Mouse (Mus musculus) lung, postnatal 0 days (tissue): Measurements from ENCODE around the gene Manbal. TPM values are rescaled to one million over a fixed set of nuclear protein-coding genes. Genes with fewer than 3 reads are reported as not detected.

ENCODE experiments used
- ATAC-seq: fragments of 200-750 bp; cut with Nextera tagmentation; 2 replicates; pipeline ENCODE4 v1.8.0; 2017; ENCODE audit warnings: moderate library complexity
- DNase-seq: peaks from one replicate; pipeline ENCODE4 v3.0.0-alpha.2; 2016; ENCODE audit warnings: low spot score
- H3K27ac ChIP-seq: fragments of 300-500 bp; sonication (generic); 2 replicates; pipeline ENCODE4 v1.5.1; 2014; ENCODE audit warnings: antibody characterized with exemption, mild to moderate bottlenecking, low read length, mixed read lengths
- H3K27me3 ChIP-seq: fragments of 300-500 bp; sonication (generic); replicated peaks from 2 replicates; pipeline ENCODE4 v1.6.1; 2014; ENCODE audit warnings: low read length, mixed read lengths; ENCODE audit not compliant: insufficient read depth
- H3K36me3 ChIP-seq: fragments of 300-500 bp; sonication (generic); 2 replicates; pipeline ENCODE4 v1.6.1; 2014; ENCODE audit warnings: low read length, mixed read lengths; ENCODE audit not compliant: insufficient read depth
- H3K4me1 ChIP-seq: fragments of 300-500 bp; sonication (generic); 2 replicates; pipeline ENCODE4 v1.6.1; 2014; ENCODE audit warnings: antibody characterized with exemption, low read depth, low read length, mixed read lengths; ENCODE audit not compliant: insufficient read depth
- H3K4me2 ChIP-seq: fragments of 300-500 bp; sonication (generic); replicated peaks from 2 replicates; pipeline ENCODE4 v1.6.1; 2014; ENCODE audit warnings: low read depth, mild to moderate bottlenecking, low read length, moderate library complexity, mixed read lengths
- H3K4me3 ChIP-seq: fragments of 300-500 bp; sonication (generic); 2 replicates; pipeline ENCODE4 v1.5.1; 2014; ENCODE audit warnings: low read depth, low read length
- H3K9ac ChIP-seq: fragments of 300-500 bp; sonication (generic); replicated peaks from 2 replicates; pipeline ENCODE4 v1.6.1; 2014; ENCODE audit warnings: low read depth, mild to moderate bottlenecking
- H3K9me3 ChIP-seq: fragments of 300-500 bp; sonication (generic); 2 replicates; pipeline ENCODE4 v1.6.1; 2016; ENCODE audit warnings: low read length, mixed read lengths
- CTCF ChIP-seq: IDR thresholded peaks from 2 replicates; pipeline ENCODE4 v1.5.1; 2016; ENCODE audit warnings: antibody characterized with exemption, mild to moderate bottlenecking
- EP300 ChIP-seq: IDR thresholded peaks from 2 replicates; pipeline ENCODE4 v1.6.1; 2016; ENCODE audit warnings: antibody characterized with exemption, mild to moderate bottlenecking, control low read depth
- WGBS: fragments of 180-500 bp; shearing (Covaris S2); extraction: QIAGEN DNeasy Blood & Tissue Kit; methylation state at CpG from one replicate; pipeline ENCODE4 v1.1.7; 2014; 5-methylcytosine and 5-hydroxymethylcytosine counted together
- polyA plus RNA-seq: library from polyadenylated mRNA; unstranded; fragments of >200 nt; fragmentation: Nextera tagmentation; extraction: Ambion mirVana; gene quantifications from 2 replicates; pipeline ENCODE4 v1.2.1, GENCODE M21; 2015

The Manbal gene
- 95.7 and 100 TPM in 2 replicates for polyA plus RNA-seq

GRCm38 (mm10) chr2:157367184-157367893 is at the start of gene Manbal:
Manbal (plus strand) TSS chr2:157367594.
- ATAC-seq (peak; percentile 94), DNase-seq (peak; percentile 91)
- no peaks in the 10 kb centered on the region for H3K36me3 ChIP-seq
- 3% methylated on average over 42 of the region's 42 CpGs for WGBS
- H3K4me3 ChIP-seq, result peak within 1 kb of the TSS; percentile 72
- no peaks in the 10 kb centered on the region for H3K9me3 ChIP-seq
- H3K4me2 ChIP-seq, result peak within 1 kb of the TSS; percentile 88
- H3K4me1 ChIP-seq, result peaks cover 1% of the 10 kb centered on the region; the same call in 1 of the 2 replicates
- peak within 1 kb of the TSS; percentile 94 for H3K27ac ChIP-seq
- H3K9ac ChIP-seq, result peak within 1 kb of the TSS; percentile 92
- no peak for TF ChIP-seq CTCF
- TF ChIP-seq EP300, result no peak
- H3K27me3 ChIP-seq, result no peaks in the 10 kb centered on the region

DNA sequence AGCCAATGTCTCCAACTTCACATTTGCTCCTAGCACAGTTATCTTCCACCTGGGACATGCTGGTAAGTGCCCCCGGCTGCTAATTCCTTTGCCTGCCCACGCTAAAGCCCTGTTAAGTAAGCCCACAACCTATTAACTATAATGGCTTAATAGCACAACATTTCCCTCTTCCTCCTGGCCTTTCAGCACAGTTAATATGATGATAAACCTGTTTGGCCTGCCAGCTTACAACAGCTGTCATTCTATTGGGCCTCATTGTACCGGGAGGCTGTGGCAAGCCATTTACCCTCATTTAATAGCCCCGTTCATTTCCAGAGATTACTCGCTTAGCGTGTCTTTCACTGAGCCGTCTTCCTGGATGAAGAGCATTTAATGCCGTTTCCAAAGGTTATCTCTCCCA is 47.3 kb upstream of the Manbal start:
- H3K4me1 ChIP-seq, result no peaks in the 10 kb centered on the region
- no peak for ATAC-seq
- H3K4me2 ChIP-seq, result no peak overlapping the region
- WGBS, result 80% methylated on average over 8 of the region's 8 CpGs
- H3K4me3 ChIP-seq, result no peak overlapping the region
- DNase-seq, result no peak
- no peaks in the 10 kb centered on the region for H3K27me3 ChIP-seq
- no peak overlapping the region for H3K9ac ChIP-seq
- H3K9me3 ChIP-seq, result no peaks in the 10 kb centered on the region
- H3K36me3 ChIP-seq, result peaks cover 20% of the 10 kb centered on the region; the same call in 1 of the 2 replicates
- no peak for TF ChIP-seq CTCF
- no peak for TF ChIP-seq EP300
- H3K27ac ChIP-seq, result no peak overlapping the region

DNA sequence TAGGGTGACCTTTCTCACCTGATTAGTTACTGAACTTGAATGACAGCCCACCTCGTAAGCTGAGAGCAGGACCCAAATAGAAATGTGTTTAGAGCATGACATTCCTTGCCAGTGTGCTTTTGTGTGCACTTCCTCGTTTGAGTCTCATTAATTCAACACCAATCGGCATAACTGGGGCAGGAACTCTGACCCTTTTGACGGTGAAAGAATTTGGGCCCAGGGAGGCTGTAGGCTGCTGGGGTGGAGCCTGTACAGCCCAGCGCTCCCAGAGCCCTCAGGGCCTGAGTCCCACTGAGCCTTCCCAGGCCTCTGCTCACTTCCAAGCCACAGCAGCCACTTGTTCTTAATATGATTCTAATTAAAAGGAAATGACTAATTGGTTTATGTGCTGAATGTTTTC is 46.5 kb upstream of the Manbal start:
- DNase-seq (peak; percentile 17), ATAC-seq (peak; percentile 31; the same call in 1 of the 2 replicates)
- TF ChIP-seq EP300 (no peak), CTCF (no peak)
- Histone ChIP-seq H3K27me3 (no peaks in the 10 kb centered on the region), H3K4me3 (no peak overlapping the region), H3K27ac (peak overlapping the region; percentile 26; the same call in 1 of the 2 replicates), H3K9ac (no peak overlapping the region), H3K4me2 (no peak overlapping the region), H3K9me3 (no peaks in the 10 kb centered on the region), H3K36me3 (peaks cover 21% of the 10 kb centered on the region; the same call in 1 of the 2 replicates), H3K4me1 (no peaks in the 10 kb centered on the region)
- 48% methylated on average over 5 of the region's 5 CpGs for WGBS

DNA sequence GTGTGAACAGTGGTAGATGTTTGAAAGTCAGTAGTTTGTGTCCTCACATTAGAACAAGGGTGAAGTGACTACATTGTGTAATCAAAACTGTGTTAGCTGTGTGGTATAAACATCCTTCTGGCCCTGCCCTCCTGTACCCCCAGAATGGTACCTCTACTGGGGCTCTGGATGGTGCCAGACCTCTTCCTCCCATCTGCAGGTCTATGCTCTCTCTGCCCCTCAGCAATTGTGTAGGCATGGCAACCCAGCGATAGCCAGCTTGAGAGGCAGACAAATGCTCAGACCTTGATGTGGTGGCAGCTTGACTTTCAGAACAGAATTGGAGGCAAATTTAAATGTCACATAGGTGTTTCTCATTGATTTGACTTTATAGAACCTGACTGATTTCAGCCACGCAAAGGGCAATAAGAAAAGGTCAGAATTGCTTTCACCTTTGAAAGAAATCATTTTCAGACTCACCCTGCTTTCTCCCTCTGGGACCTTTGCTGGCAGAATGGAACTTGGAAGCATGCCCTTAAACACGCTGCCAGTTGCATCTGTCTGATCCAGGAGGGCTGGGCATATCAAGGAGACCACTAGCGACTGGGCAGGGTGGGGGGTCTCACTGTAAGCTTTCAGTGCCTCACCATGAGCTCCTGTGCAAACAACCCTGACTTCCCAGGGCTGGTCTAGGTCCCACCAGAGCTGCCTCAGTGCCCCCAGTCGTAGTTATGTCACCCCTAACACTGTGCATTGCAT is 45.2 kb upstream of the Manbal start:
- no peak overlapping the region for H3K4me3 ChIP-seq
- TF ChIP-seq EP300 (no peak), CTCF (no peak)
- DNase-seq, result no peak
- ATAC-seq, result no peak
- no peak overlapping the region for H3K9ac ChIP-seq
- no peaks in the 10 kb centered on the region for H3K27me3 ChIP-seq
- no peaks in the 10 kb centered on the region for H3K4me1 ChIP-seq
- H3K4me2 ChIP-seq, result no peak overlapping the region
- H3K27ac ChIP-seq, result no peak overlapping the region
- 82% methylated on average over 5 of the region's 5 CpGs for WGBS
- H3K9me3 ChIP-seq, result no peaks in the 10 kb centered on the region
- H3K36me3 ChIP-seq, result peaks cover 21% of the 10 kb centered on the region; the same call in 1 of the 2 replicates

DNA sequence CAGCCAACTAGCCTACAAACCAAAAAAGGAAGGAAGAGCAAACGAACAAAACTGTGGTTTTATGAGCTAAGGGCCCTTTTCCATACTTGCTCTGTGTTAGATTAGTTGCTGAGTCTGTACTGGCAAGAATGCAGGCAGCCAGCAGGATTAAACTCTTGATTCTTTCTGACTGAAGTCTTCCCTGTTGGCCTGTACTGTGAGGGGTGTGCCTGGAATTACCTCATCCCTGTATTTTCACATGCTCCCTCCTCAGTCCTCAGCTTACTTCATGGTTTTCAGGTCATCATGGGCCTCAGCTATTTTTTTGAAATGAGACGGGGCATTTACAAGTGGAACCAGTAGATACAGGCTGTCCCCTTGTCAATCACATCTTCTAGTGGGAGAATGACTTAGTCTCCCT is 42.2 kb upstream of the Manbal start:
- Histone ChIP-seq H3K4me3 (no peak overlapping the region), H3K27ac (no peak overlapping the region), H3K36me3 (peaks cover 18% of the 10 kb centered on the region; the same call in 1 of the 2 replicates), H3K27me3 (no peaks in the 10 kb centered on the region), H3K4me1 (no peaks in the 10 kb centered on the region), H3K9me3 (no peaks in the 10 kb centered on the region), H3K9ac (no peak overlapping the region), H3K4me2 (no peak overlapping the region)
- WGBS, result 64% methylated on average over 2 of the region's 2 CpGs
- no peak for DNase-seq
- TF ChIP-seq EP300 (no peak), CTCF (no peak)
- no peak for ATAC-seq

DNA sequence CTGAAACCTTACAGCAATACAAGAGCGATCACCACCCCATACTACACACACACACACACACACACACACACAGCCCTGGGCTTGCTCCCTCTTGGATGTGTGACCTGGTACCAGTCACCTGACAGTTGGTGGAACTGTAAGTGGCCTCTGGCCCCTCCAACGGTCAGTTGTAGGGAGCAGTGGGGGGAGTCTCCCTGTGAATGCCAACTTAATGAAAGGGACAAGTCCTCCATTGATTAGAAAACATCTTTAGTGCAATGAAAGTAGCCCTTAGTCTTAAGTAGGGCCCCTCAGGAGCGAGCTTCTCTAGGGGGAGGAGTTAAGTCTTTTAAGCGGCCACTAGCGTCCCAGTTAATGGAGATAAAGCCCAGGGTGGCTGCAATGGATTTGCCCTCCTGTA is 39.3 kb upstream of the Manbal start:
- no peak for ATAC-seq
- no peak for TF ChIP-seq CTCF
- no peak for TF ChIP-seq EP300

More for the DNA sequence above, 39.3 kb upstream of the Manbal start:
- Histone ChIP-seq H3K9ac (no peak overlapping the region), H3K36me3 (0 out of 2 replicates have a peak, but pooled peaks cover 11% of the 10 kb centered on the region), H3K4me2 (no peak overlapping the region), H3K4me3 (no peak overlapping the region), H3K27ac (no peak overlapping the region), H3K9me3 (no peaks in the 10 kb centered on the region), H3K27me3 (no peaks in the 10 kb centered on the region), H3K4me1 (no peaks in the 10 kb centered on the region)
- WGBS, result 55% methylated on average over 5 of the region's 5 CpGs
- no peak for DNase-seq
